Mouse (Mus musculus): ENCODE measurements around the gene Srpk1. TPM values are rescaled to one million over a fixed set of nuclear protein-coding genes. Genes with fewer than 3 reads are reported as not detected.
A peak's percentile ranks its signal among the peaks of the same experiment; 100 is the strongest.
"Not testable (repeated sequence)": the region's sequence is repeated elsewhere in the genome, so short reads cannot be mapped to it uniquely, and the experiment has no call there.

Srpk1 gene
- total RNA-seq, 4 experiments from 2014 or later = 30.8 to 38.3 (median 35.2) TPM

GRCm38 (mm10) chr17:28556635-28557396 lies 65.7 kb downstream of the Srpk1 start:
- no peak for DNase-seq (ENCODE audit: low spot score)

GRCm38 (mm10) chr17:28554021-28554420 lies 68.5 kb downstream of the Srpk1 start:
- DNase-seq (ENCODE audit: low spot score) = not testable (repeated sequence)

- peak; percentile 57 for DNase-seq (ENCODE audit: low spot score)
Measured at GRCm38 (mm10) chr17:28553040-28553793, 69.3 kb downstream of the Srpk1 start.

DNA sequence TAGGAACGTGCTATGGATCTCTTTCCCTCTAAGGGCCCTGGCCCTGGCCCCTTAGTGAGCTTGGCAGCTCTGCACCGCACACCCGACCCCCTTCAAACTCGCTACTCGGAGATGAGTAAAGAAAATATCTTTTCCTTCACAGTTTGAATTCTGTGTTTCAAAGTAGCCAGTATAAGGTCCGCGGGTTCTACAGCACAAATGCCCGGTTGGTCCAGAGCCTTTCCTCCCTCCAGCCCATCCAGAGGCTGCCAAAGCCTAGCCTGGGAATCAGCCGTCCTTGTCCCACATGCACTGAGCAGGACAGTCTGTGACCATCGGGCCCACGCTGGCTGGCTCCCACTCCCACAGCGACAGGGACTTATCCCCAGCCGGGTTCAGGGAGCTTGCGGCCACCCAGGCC lies 73.4 kb downstream of the Srpk1 start, which contains the start of gene Clpsl2:
Gene Clpsl2, plus strand, starts transcription at position 301 of the 400 bp plus-strand sequence.
- no peak for DNase-seq (ENCODE audit: low spot score)

DNA sequence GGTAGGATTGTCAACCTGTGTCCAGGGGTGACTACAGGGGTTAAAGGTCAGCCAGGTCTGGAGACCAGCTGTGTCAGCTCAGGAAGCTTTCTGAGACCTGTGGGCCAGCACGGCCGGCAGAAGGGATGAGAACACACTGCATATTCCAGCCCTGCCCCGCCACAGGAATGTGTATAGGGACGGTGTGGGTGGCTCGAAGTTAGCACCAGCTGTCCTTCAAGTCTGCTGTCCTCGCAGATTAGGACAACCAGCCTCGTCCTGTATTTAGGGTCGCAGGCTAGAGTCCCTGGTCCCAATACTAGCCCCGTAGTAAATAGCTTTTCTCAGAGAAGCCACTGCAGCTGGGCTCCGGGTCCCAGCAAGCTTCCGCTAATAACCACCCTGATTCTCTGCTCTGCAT lies 74.0 kb downstream of the Srpk1 start:
- no peak for DNase-seq (ENCODE audit: low spot score)

DNA sequence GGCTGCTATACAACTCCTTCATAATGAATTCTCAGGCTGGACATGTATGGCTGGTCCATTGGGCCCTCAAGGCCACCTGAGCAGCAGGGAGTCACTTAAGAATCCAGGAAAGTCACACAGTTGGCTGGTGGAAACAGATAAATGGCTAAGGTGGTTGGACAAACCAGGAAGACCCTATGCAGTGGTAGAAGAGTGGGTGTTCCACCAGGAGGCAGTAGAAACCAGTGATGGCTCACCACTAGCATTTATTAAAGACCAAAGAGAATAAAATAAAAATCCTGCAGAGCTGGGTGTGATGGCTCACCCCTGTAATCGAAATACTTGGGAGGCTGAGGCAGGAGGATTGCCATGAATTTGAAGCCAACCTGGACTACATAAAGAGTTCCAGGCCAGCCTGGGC lies 75.6 kb downstream of the Srpk1 start:
- DNase-seq (ENCODE audit: low spot score) = no peak

GRCm38 (mm10) chr17:28537881-28538280 lies 84.6 kb downstream of the Srpk1 start:
- no peak for DNase-seq (ENCODE audit: low spot score)

Small RNA genes lying within 50 kb of the gene (microRNA-seq; reads per million reads assigned to microRNA genes)
- not detected for gene Mir6969

Other genes with a start within 250 kb of the Srpk1 start
- 10 to 100 TPM; 31.0 to 46.7 (median 38.3) TPM for gene Fkbp5, start 105.2 kb downstream of the Srpk1 start, total RNA-seq (2022)
- gene Armc12, start 91.9 kb downstream of the Srpk1 start, total RNA-seq (2022) = not detected
- not detected for gene Clpsl2, start 73.3 kb downstream of the Srpk1 start, total RNA-seq (2022)
- gene Clps, start 61.9 kb downstream of the Srpk1 start, total RNA-seq (2022) = not detected
- not detected for gene Lhfpl5, start 47.1 kb downstream of the Srpk1 start, total RNA-seq (2022)
- under 1 TPM in 2 of 4 experiments, not detected in 2; 0.37 to 0.65 TPM for gene Slc26a8, start 67.5 kb upstream of the Srpk1 start, total RNA-seq (2022)
- gene Mapk14, start 68.6 kb upstream of the Srpk1 start, total RNA-seq (2022) = 10 to 100 TPM; 48.9 to 61.5 (median 52.0) TPM
- gene AC170998.1, start 103.4 kb upstream of the Srpk1 start, total RNA-seq (2022) = 1 to 10 TPM in 2 of 4 experiments, under 1 TPM in 1, not detected in 1; 0.46 to 1.5 (median 1.1) TPM
- under 1 TPM in 2 of 4 experiments, not detected in 2; 0.16 to 0.83 TPM for gene Mapk13, start 146.6 kb upstream of the Srpk1 start, total RNA-seq (2022)
- 10 to 100 TPM in 3 of 4 experiments, 1 to 10 TPM in 1; 8.5 to 15.3 (median 14.6) TPM for gene Brpf3, start 178.4 kb upstream of the Srpk1 start, total RNA-seq (2022)
- gene Pnpla1, start 235.7 kb upstream of the Srpk1 start, total RNA-seq (2022) = under 1 TPM in 2 of 4 experiments, not detected in 2; 0.05 to 0.11 TPM